Mouse (Mus musculus): Measurements from ENCODE around the gene Ticam1. TPM values are rescaled to one million over a fixed set of nuclear protein-coding genes. Genes with fewer than 3 reads are reported as not detected.

Gene Ticam1
- polyA plus RNA-seq, 1 experiment: 4.0 TPM

DNA sequence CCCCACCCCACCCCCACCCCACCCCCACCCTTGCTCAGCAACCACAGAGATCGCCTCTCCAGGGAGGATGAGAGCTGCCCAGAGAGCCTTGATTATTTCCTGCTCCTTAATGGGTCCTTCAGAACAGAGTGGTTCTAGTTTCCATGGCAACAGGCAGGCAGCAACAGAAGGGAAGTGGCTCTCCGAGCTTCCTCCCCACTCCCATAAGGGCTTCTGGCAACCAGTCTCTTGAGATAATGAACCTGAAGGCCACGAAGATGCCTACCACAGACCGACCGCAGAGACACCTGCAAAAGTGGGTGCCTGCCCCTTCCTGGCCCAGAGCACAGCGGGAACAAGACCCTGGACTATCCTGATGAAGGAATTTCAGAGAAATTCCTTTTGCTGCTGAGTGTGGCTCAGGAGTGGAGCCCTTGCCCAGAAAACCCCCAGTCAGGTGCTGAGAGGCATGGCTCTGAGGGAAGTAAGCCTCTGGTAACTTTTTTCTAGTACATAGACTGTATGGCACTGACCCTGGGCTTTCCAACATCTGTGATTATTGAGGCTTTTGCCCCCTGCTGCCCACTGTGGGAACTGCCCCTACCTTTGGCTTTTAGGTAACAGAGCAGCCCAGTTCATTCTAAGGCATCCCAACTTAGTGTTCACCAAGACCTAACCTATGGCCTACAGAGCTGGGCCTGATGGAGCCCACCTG, 25.3 kb downstream of the Ticam1 start:
- Histone ChIP-seq H3K4me3 (ENCODE audit: low read depth, low read length) (no peak overlapping the region), H3K27me3 (ENCODE audit: control insufficient read depth, insufficient read depth, low read length, poor library complexity, severe bottlenecking) (no peaks in the 10 kb centered on the region), H3K27ac (ENCODE audit: insufficient read depth, low read length) (no peak overlapping the region), H3K9ac (ENCODE audit: low read depth, poor library complexity, severe bottlenecking) (no peak overlapping the region), H3K9me3 (replicated peaks; ENCODE audit: control insufficient read depth, insufficient read depth, low read length, poor library complexity, severe bottlenecking) (no peaks in the 10 kb centered on the region), H3K4me1 (ENCODE audit: control insufficient read depth, insufficient read depth, low read length) (no peaks in the 10 kb centered on the region), H3K36me3 (ENCODE audit: control insufficient read depth, insufficient read depth, low read length, poor library complexity, severe bottlenecking) (no peaks in the 10 kb centered on the region)
- TF ChIP-seq CTCF (IDR thresholded peaks at IDR 0.05; ENCODE audit: low read depth, low read length): peak; percentile 60
- TF ChIP-seq POLR2A (IDR thresholded peaks at IDR 0.05; ENCODE audit: insufficient read depth, low read length): no peak

- Histone ChIP-seq H3K36me3 (ENCODE audit: control insufficient read depth, insufficient read depth, low read length, poor library complexity, severe bottlenecking) (no peaks in the 10 kb centered on the region), H3K27ac (ENCODE audit: insufficient read depth, low read length) (no peak overlapping the region), H3K9me3 (replicated peaks; ENCODE audit: control insufficient read depth, insufficient read depth, low read length, poor library complexity, severe bottlenecking) (no peaks in the 10 kb centered on the region), H3K4me3 (ENCODE audit: low read depth, low read length) (no peak overlapping the region), H3K9ac (ENCODE audit: low read depth, poor library complexity, severe bottlenecking) (no peak overlapping the region), H3K27me3 (ENCODE audit: control insufficient read depth, insufficient read depth, low read length, poor library complexity, severe bottlenecking) (no peaks in the 10 kb centered on the region), H3K4me1 (ENCODE audit: control insufficient read depth, insufficient read depth, low read length) (no peaks in the 10 kb centered on the region)
- TF ChIP-seq CTCF (IDR thresholded peaks at IDR 0.05; ENCODE audit: low read depth, low read length) (no peak), EP300 (IDR thresholded peaks at IDR 0.05; ENCODE audit: insufficient read depth, low read depth, low read length) (no peak)
These were observed 31.0 kb downstream of the Ticam1 start for GRCm38 (mm10) chr17:56245608-56246007.

DNA sequence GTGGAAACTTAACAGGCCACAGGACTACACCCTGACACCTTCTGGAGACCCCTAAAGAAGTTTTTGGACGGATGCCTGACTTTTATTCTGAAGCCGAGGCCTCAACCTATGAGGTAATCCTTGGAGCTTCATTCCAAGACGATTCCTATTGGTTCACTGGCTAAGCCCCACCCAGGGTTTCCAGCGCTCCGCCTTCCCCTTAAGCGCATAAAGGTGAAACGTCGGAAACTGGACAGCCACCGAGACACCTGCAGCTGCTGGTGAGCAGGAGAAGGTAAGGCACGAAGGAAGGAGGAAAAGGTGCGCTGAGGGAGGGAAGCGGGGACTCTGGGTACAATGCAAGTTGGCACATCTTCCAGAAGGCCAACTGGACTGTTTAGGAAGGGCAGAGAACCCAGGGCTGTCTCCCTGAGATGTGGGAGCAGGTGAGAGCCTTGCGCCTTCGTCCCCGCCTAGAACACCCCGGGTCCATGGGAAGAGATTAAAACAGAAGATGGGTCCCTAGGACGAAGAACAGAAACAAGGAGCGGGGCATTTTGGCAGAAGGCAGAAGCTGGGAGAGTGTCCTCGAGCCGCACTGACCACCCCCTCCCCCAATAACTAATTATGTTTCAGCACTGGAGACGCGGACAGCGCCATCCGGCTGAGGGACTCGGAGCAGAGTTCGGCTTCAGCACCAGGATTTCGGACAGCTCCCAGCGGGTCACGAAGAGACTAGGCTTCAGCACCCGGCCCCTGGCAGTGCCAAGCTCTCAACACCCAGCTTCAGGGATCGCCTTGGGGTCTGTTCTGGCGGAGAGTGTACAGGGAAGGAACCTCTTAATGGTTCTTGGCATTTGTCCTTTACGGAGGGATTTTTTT, 34.8 kb downstream of the Ticam1 start:
- no peaks in the 10 kb centered on the region for H3K9me3 ChIP-seq (replicated peaks; ENCODE audit: control insufficient read depth, insufficient read depth, low read length, poor library complexity, severe bottlenecking)
- TF ChIP-seq CTCF (IDR thresholded peaks at IDR 0.05; ENCODE audit: low read depth, low read length) (no peak), EP300 (IDR thresholded peaks at IDR 0.05; ENCODE audit: insufficient read depth, low read depth, low read length) (0 out of 2 replicates have a peak, but pooled peaks have one; percentile 18)

DNA sequence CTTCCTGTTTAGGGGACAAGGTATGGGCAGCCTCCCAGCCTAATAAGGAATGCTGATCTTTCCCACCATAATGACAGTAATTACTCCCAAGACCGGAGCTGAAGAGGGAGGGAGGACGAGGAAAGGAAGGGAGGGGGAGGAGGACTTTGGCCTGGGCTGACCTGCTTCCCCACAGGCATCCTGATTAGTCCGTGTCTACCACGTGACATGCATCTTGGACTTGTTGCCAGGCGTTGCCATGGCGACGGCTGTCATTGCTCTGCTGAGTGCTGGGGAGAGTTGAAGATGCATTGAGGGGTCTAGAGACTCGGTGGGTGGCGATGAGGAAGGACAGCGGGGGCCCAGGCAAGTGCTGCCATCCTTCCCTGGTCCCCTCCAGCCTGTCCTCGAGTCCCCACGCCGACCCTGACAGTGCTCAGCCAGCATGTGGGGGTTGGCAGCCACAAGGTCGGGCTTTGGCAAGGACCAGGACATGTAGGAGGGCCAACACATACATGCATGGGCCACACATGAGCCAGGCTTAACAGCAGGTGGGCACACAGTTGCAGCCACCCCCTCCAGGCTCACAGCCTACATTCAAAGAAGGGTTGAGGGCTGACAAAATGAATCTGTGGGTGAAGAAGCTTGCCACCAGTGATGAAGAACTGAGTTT, 42.6 kb downstream of the Ticam1 start:
- Histone ChIP-seq H3K9me3 (replicated peaks; ENCODE audit: control insufficient read depth, insufficient read depth, low read length, poor library complexity, severe bottlenecking) (no peaks in the 10 kb centered on the region), H3K27me3 (ENCODE audit: control insufficient read depth, insufficient read depth, low read length, poor library complexity, severe bottlenecking) (no peaks in the 10 kb centered on the region), H3K4me3 (ENCODE audit: low read depth, low read length) (no peak overlapping the region), H3K9ac (ENCODE audit: low read depth, poor library complexity, severe bottlenecking) (no peak overlapping the region), H3K4me1 (ENCODE audit: control insufficient read depth, insufficient read depth, low read length) (no peaks in the 10 kb centered on the region), H3K27ac (ENCODE audit: insufficient read depth, low read length) (no peak overlapping the region), H3K36me3 (ENCODE audit: control insufficient read depth, insufficient read depth, low read length, poor library complexity, severe bottlenecking) (no peaks in the 10 kb centered on the region)
- TF ChIP-seq POLR2A (IDR thresholded peaks at IDR 0.05; ENCODE audit: insufficient read depth, low read length) (no peak), CTCF (IDR thresholded peaks at IDR 0.05; ENCODE audit: low read depth, low read length) (no peak), EP300 (IDR thresholded peaks at IDR 0.05; ENCODE audit: insufficient read depth, low read depth, low read length) (no peak)

More for the DNA sequence above, 34.8 kb downstream of the Ticam1 start:
- Histone ChIP-seq H3K9ac (ENCODE audit: low read depth, poor library complexity, severe bottlenecking) (no peak overlapping the region), H3K27me3 (ENCODE audit: control insufficient read depth, insufficient read depth, low read length, poor library complexity, severe bottlenecking) (no peaks in the 10 kb centered on the region), H3K27ac (ENCODE audit: insufficient read depth, low read length) (no peak overlapping the region), H3K4me1 (ENCODE audit: control insufficient read depth, insufficient read depth, low read length) (no peaks in the 10 kb centered on the region), H3K4me3 (ENCODE audit: low read depth, low read length) (peak overlapping the region; percentile 64), H3K36me3 (ENCODE audit: control insufficient read depth, insufficient read depth, low read length, poor library complexity, severe bottlenecking) (no peaks in the 10 kb centered on the region)

GRCm38 (mm10) chr17:56233389-56233788, 43.2 kb downstream of the Ticam1 start:
- Histone ChIP-seq H3K4me3 (ENCODE audit: low read depth, low read length) (no peak overlapping the region), H3K36me3 (ENCODE audit: control insufficient read depth, insufficient read depth, low read length, poor library complexity, severe bottlenecking) (no peaks in the 10 kb centered on the region), H3K9me3 (replicated peaks; ENCODE audit: control insufficient read depth, insufficient read depth, low read length, poor library complexity, severe bottlenecking) (no peaks in the 10 kb centered on the region), H3K9ac (ENCODE audit: low read depth, poor library complexity, severe bottlenecking) (no peak overlapping the region), H3K27me3 (ENCODE audit: control insufficient read depth, insufficient read depth, low read length, poor library complexity, severe bottlenecking) (no peaks in the 10 kb centered on the region), H3K4me1 (ENCODE audit: control insufficient read depth, insufficient read depth, low read length) (no peaks in the 10 kb centered on the region), H3K27ac (ENCODE audit: insufficient read depth, low read length) (no peak overlapping the region)
- TF ChIP-seq EP300 (IDR thresholded peaks at IDR 0.05; ENCODE audit: insufficient read depth, low read depth, low read length) (no peak), CTCF (IDR thresholded peaks at IDR 0.05; ENCODE audit: low read depth, low read length) (no peak), POLR2A (IDR thresholded peaks at IDR 0.05; ENCODE audit: insufficient read depth, low read length) (no peak)

All from ES-Bruce4 (cell line).